Mouse (Mus musculus) myocyte (in vitro differentiated cells): ENCODE measurements around the gene Zfp715.
"Not testable (repeated sequence)": the region's sequence is repeated elsewhere in the genome, so short reads cannot be mapped to it uniquely, and the experiment has no call there.

ENCODE experiments used
- CEBPB ChIP-seq: IDR thresholded peaks from 2 replicates; pipeline ENCODE4 v1.6.1; 2011; ENCODE audit warnings: mild to moderate bottlenecking, moderate library complexity; ENCODE audit not compliant: poor library complexity, insufficient read depth, severe bottlenecking
- E2F4 ChIP-seq: IDR thresholded peaks from one replicate; pipeline ENCODE4 v1.6.1; 2011; ENCODE audit warnings: mild to moderate bottlenecking, control low read depth, moderate library complexity; ENCODE audit not compliant: insufficient read depth
- MAX ChIP-seq: IDR thresholded peaks from one replicate; pipeline ENCODE4 v1.6.1; 2011; ENCODE audit warnings: low read depth, mild to moderate bottlenecking, control low read depth
- MYOD1 ChIP-seq, 3 experiments: IDR thresholded peaks; one replicate each; pipeline ENCODE4 v1.6.1; 2011; ENCODE audit warnings: control low read depth in 2 of 3, low read depth in 2 of 3, mild to moderate bottlenecking in 2 of 3, moderate library complexity in 1 of 3; ENCODE audit not compliant: insufficient read length in 2 of 3, control insufficient read depth in 1 of 3
- MYOG ChIP-seq, 3 experiments: IDR thresholded peaks; one replicate each; pipeline ENCODE4 v1.6.1; 2011; ENCODE audit warnings: control low read depth in 2 of 3, low read depth in 2 of 3, mild to moderate bottlenecking in 2 of 3; ENCODE audit not compliant: insufficient read length in 2 of 3, control insufficient read depth in 1 of 3, insufficient read depth in 1 of 3
- POLR2A ChIP-seq: IDR thresholded peaks from one replicate; pipeline ENCODE4 v1.6.1; 2011; ENCODE audit warnings: low read depth, mild to moderate bottlenecking, control low read depth, moderate library complexity; ENCODE audit not compliant: insufficient read length
- POLR2AphosphoS2 ChIP-seq: IDR thresholded peaks from one replicate; pipeline ENCODE4 v1.6.1; 2011; ENCODE audit warnings: low read depth, control low read depth; ENCODE audit not compliant: insufficient read length
- SRF ChIP-seq: IDR thresholded peaks from one replicate; pipeline ENCODE4 v1.6.1; 2011; ENCODE audit warnings: low read depth; ENCODE audit not compliant: control insufficient read depth, insufficient read length
- TCF12 ChIP-seq: IDR thresholded peaks from one replicate; pipeline ENCODE4 v1.6.1; 2011; ENCODE audit warnings: mild to moderate bottlenecking, control low read depth; ENCODE audit not compliant: poor library complexity, insufficient read depth, severe bottlenecking
- USF1 ChIP-seq: IDR thresholded peaks from one replicate; pipeline ENCODE4 v1.6.1; 2011; ENCODE audit warnings: low read depth, mild to moderate bottlenecking, control low read depth, moderate library complexity

DNA sequence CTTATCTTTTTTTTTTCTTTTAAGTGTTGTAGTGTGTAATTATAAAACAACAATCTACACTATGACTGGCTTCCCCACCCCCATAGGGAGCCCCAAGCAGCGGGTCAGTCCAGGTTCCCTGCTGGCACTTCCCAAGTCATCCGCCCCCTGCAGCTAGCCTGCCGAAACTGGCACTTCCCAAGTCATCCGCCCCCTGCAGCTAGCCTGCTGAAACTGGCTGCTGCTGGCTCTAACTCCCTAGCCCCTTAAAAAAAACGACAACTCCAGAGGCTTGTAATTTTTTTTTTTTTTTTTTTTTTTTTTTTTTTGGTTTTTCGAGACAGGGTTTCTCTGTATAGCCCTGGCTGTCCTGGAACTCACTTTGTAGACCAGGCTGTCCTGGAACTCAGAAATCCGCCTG lies 36.9 kb downstream of the Zfp715 start:
- TF ChIP-seq POLR2A; TCF12; MAX; POLR2AphosphoS2; CEBPB; MYOG (IDR thresholded peaks at IDR 0.05; ENCODE audit: control insufficient read depth in 1 of 3, insufficient read depth in 1 of 3, insufficient read length in 2 of 3, low read depth in 2 of 3); E2F4; SRF; USF1; MYOD1 (IDR thresholded peaks at IDR 0.05; ENCODE audit: control insufficient read depth in 1 of 3, insufficient read length in 2 of 3, low read depth in 2 of 3): not testable (repeated sequence)
